9 mouse cellular contexts compared by ENCODE assay signal in the genomic region with DNA sequence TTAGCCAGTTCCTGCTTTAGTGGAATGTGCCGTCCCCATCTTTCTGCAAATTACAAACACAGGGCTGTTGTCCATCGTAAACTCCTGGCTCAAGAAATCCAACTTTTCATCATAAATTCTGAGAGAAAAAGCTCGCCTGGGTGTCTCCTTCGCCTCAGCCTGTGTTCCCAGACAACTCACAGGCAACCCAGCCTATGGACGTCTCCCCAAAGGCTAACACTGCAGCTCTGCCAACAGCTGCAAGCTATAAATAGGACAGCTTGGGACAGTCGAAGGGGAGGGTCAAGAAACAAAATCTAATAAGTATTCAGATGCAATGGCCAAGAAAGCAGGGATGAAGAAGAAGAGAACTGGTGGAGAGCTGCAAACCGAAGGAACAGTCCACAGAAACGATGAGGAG. TPM values are rescaled to one million over a fixed set of nuclear protein-coding genes. Genes with fewer than 3 reads are reported as not detected.
DNase-seq lines count a peak whose midpoint lies in the region; ATAC-seq and TF ChIP-seq lines count a peak whose summit lies in the region.
"Had no signal": no experiment of that assay in that cellular context is flagged by ENCODE, and none has a peak within 500 bp of the region (broad histone marks: within the 10 kb centered on the region; RNA-seq: fewer than 3 reads in every experiment).

No protein-coding gene starts in this region.

- TF ChIP-seq CTCF in intestine, postnatal 0 days (IDR thresholded peaks at IDR 0.05; ENCODE audit: low read depth) = no peak

- H3K4me3 ChIP-seq in intestine, embryonic 14.5 days (ENCODE audit: low read depth, low read length) = no peak overlapping the region
- no peak overlapping the region for H3K4me3 ChIP-seq in intestine, postnatal 0 days (ENCODE audit: low read depth, low read length)
- no peak overlapping the region for H3K4me3 ChIP-seq in intestine, embryonic 15.5 days (replicated peaks)

- 0 out of 2 replicates have a peak, but pooled peaks have one; percentile 27 for ATAC-seq in intestine, embryonic 14.5 days (replicated peaks; ENCODE audit: low FRiP score, low TSS enrichment, low read depth)
- no peak for ATAC-seq in intestine, postnatal 0 days
- peak; percentile 72; the same call in 1 of the 2 replicates for ATAC-seq in intestine, embryonic 15.5 days
- ATAC-seq in erythroid progenitor cell, adult 5-6 weeks (replicated peaks; ENCODE audit: low FRiP score, poor library complexity, severe bottlenecking) = no peak

- H3K36me3 ChIP-seq in intestine, embryonic 14.5 days (ENCODE audit: control insufficient read depth, insufficient read depth, low read length) = no peaks in the 10 kb centered on the region
- H3K36me3 ChIP-seq in intestine, postnatal 0 days (ENCODE audit: control insufficient read depth, insufficient read depth) = no peaks in the 10 kb centered on the region
- no peaks in the 10 kb centered on the region for H3K36me3 ChIP-seq in intestine, embryonic 15.5 days

- WGBS in intestine, embryonic 14.5 days = 37% methylated on average over 8 of the region's 8 CpGs
- WGBS in intestine, postnatal 0 days = 58% methylated on average over 8 of the region's 8 CpGs
- 32% methylated on average over 8 of the region's 8 CpGs for WGBS in intestine, embryonic 15.5 days

- H3K27me3 ChIP-seq in intestine, embryonic 14.5 days (replicated peaks; ENCODE audit: control insufficient read depth, insufficient read depth, low read length) = no peaks in the 10 kb centered on the region
- no peaks in the 10 kb centered on the region for H3K27me3 ChIP-seq in intestine, postnatal 0 days (replicated peaks; ENCODE audit: control insufficient read depth, insufficient read depth, low read length)
- no peaks in the 10 kb centered on the region for H3K27me3 ChIP-seq in intestine, embryonic 15.5 days (replicated peaks)

- H3K27ac ChIP-seq in intestine, embryonic 14.5 days (ENCODE audit: low read depth) = peak overlapping the region; percentile 65; the same call in 1 of the 2 replicates
- no peak overlapping the region for H3K27ac ChIP-seq in intestine, postnatal 0 days (ENCODE audit: low read depth, low read length)
- 0 out of 2 replicates have a peak overlapping the region, but pooled peaks have one; percentile 19 for H3K27ac ChIP-seq in intestine, embryonic 15.5 days

- no peaks in the 10 kb centered on the region for H3K9me3 ChIP-seq in intestine, embryonic 14.5 days (ENCODE audit: control insufficient read depth, low read length)
- no peaks in the 10 kb centered on the region for H3K9me3 ChIP-seq in intestine, postnatal 0 days (ENCODE audit: control insufficient read depth)
- no peaks in the 10 kb centered on the region for H3K9me3 ChIP-seq in intestine, embryonic 15.5 days

- peaks cover 33% of the 10 kb centered on the region for H3K4me1 ChIP-seq in intestine, embryonic 14.5 days (replicated peaks; ENCODE audit: control insufficient read depth, insufficient read depth, low read length)
- H3K4me1 ChIP-seq in intestine, postnatal 0 days (replicated peaks; ENCODE audit: control insufficient read depth, insufficient read depth, low read length) = no peaks in the 10 kb centered on the region
- H3K4me1 ChIP-seq in intestine, embryonic 15.5 days (replicated peaks) = peaks cover 24% of the 10 kb centered on the region

- H3K9ac ChIP-seq in intestine, embryonic 14.5 days (ENCODE audit: low read length) = no peak overlapping the region
- no peak overlapping the region for H3K9ac ChIP-seq in intestine, postnatal 0 days (ENCODE audit: low read depth, low read length)
- no peak overlapping the region for H3K9ac ChIP-seq in intestine, embryonic 15.5 days

- H3K4me2 ChIP-seq in intestine, embryonic 14.5 days (ENCODE audit: low read length) = no peak overlapping the region
- H3K4me2 ChIP-seq in intestine, postnatal 0 days (replicated peaks; ENCODE audit: low read depth) = no peak overlapping the region
- H3K4me2 ChIP-seq in intestine, embryonic 15.5 days (replicated peaks) = no peak overlapping the region

- DNase-seq in intestine, embryonic 14.5 days (ENCODE audit: low spot score) = no peak
- DNase-seq in 3T3-L1 (ENCODE audit: low read depth, low spot score) = peak; percentile 12
- peak; percentile 43 to 69 for DNase-seq in gastrocnemius, adult 8-10 months (ENCODE audit: low spot score in 2 of 2)
- no peak for DNase-seq in layer of hippocampus, adult 18-20 months (ENCODE audit: low spot score in 2 of 2)
- DNase-seq in left cerebral cortex, adult 9 months (ENCODE audit: low spot score in 2 of 2) = no peak
- DNase-seq: cerebellum, postnatal 36 days had no signal

RNA-seq across cellular contexts. Expression of gene Rgma, which starts 48.1 kb away (rescaled TPM):
- 11.5 and 12.1 TPM in 2 replicates for polyA plus RNA-seq in intestine, embryonic 14.5 days (2014; fragmentation: Nextera tagmentation; extraction: Ambion mirVana)
- 4.9 and 6.0 TPM in 2 replicates for polyA plus RNA-seq in intestine, postnatal 0 days (2015; fragmentation: Nextera tagmentation; extraction: Ambion mirVana)
- total RNA-seq in gastrocnemius, adult 8-10 months (2022) = 10 to 100 TPM; 42.9 to 60.8 (median 51.4) TPM
- polyA plus RNA-seq in intestine, embryonic 15.5 days (2015; fragmentation: Nextera tagmentation; extraction: Ambion mirVana) = 7.4 TPM in 2 replicates
- not detected in 2 replicates for total RNA-seq in erythroid progenitor cell, adult 5-6 weeks (2015; ENCODE audit: low replicate concordance)
- total RNA-seq in erythroid progenitor cell, adult 5-6 weeks (2017; ENCODE audit: low replicate concordance) = not detected in 2 replicates
- total RNA-seq in layer of hippocampus, adult 18-20 months (2021) = 10 to 100 TPM; 49.3 to 56.0 TPM

Comparison
In these comparisons a context has a peak if more than half of its experiments do, and no peak if none do; other contexts are left out.
1. ATAC-seq: peak in intestine, embryonic 14.5 days (single experiment) and intestine, embryonic 15.5 days (single experiment); none in intestine, postnatal 0 days (single experiment) and erythroid progenitor cell, adult 5-6 weeks (single experiment).
2. DNase-seq: peak in 3T3-L1 (single experiment) and gastrocnemius, adult 8-10 months (2 of 2); none in intestine, embryonic 14.5 days (single experiment), layer of hippocampus, adult 18-20 months (0 of 2) and left cerebral cortex, adult 9 months (0 of 2).
3. RNA of gene Rgma, which starts 48.1 kb away (total RNA-seq): 42.9 to 60.8 TPM in gastrocnemius, adult 8-10 months and 49.3 to 56.0 TPM in layer of hippocampus, adult 18-20 months; not detected in erythroid progenitor cell, adult 5-6 weeks; every median in the first group is over 10 times any median in the second.